Mouse (Mus musculus) CH12.LX (cell line): ENCODE results near the gene Nepro.

Experiments used
- CTCF ChIP-seq, 2 experiments: IDR thresholded peaks in 1 of 2; conservative IDR thresholded peaks in 1 of 2; 2 replicates each; pipeline ENCODE4 v1.5.1; 2011 to 2012; ENCODE audit warnings: low read depth in 2 of 2, low read length in 2 of 2, improper control_type of control experiment in 1 of 2, inconsistent platforms in 1 of 2, mild to moderate bottlenecking in 1 of 2, moderate library complexity in 1 of 2
- EP300 ChIP-seq: IDR thresholded peaks from 2 replicates; pipeline ENCODE4 v1.6.1; 2011; ENCODE audit warnings: low read length, improper control_type of control experiment
- JUND ChIP-seq: conservative IDR thresholded peaks from 2 replicates; pipeline ENCODE4 v1.6.1; 2011; ENCODE audit warnings: low read depth, low read length, improper control_type of control experiment
- KAT2A ChIP-seq: IDR thresholded peaks from 2 replicates; pipeline ENCODE4 v1.6.1; 2012; ENCODE audit warnings: low read length, improper control_type of control experiment, inconsistent platforms; ENCODE audit not compliant: insufficient replicate concordance
- MAFK ChIP-seq: IDR thresholded peaks from 2 replicates; pipeline ENCODE4 v1.6.1; 2011; ENCODE audit warnings: low read length, improper control_type of control experiment; ENCODE audit not compliant: insufficient replicate concordance
- MAX ChIP-seq: IDR thresholded peaks from 2 replicates; pipeline ENCODE4 v1.6.1; 2011; ENCODE audit warnings: low read length, improper control_type of control experiment
- POLR2A ChIP-seq: IDR thresholded peaks from 2 replicates; pipeline ENCODE4 v1.6.1; 2011; ENCODE audit warnings: low read depth, mild to moderate bottlenecking, improper control_type of control experiment, low read length
- SIN3A ChIP-seq: IDR thresholded peaks from 2 replicates; pipeline ENCODE4 v1.6.1; 2012; ENCODE audit warnings: low read length, improper control_type of control experiment, inconsistent platforms
- TCF12 ChIP-seq: IDR thresholded peaks from 2 replicates; pipeline ENCODE4 v1.6.1; 2014; ENCODE audit warnings: low read depth, mild to moderate bottlenecking, inconsistent platforms, low read length, improper control_type of control experiment
- ZMIZ1 ChIP-seq: IDR thresholded peaks from 2 replicates; pipeline ENCODE4 v1.6.1; 2012; ENCODE audit warnings: low read depth, mild to moderate bottlenecking, inconsistent platforms, low read length, improper control_type of control experiment
- ZNF384 ChIP-seq: IDR thresholded peaks from 2 replicates; pipeline ENCODE4 v1.6.1; 2012; ENCODE audit warnings: low read depth, low read length, improper control_type of control experiment, inconsistent platforms

DNA sequence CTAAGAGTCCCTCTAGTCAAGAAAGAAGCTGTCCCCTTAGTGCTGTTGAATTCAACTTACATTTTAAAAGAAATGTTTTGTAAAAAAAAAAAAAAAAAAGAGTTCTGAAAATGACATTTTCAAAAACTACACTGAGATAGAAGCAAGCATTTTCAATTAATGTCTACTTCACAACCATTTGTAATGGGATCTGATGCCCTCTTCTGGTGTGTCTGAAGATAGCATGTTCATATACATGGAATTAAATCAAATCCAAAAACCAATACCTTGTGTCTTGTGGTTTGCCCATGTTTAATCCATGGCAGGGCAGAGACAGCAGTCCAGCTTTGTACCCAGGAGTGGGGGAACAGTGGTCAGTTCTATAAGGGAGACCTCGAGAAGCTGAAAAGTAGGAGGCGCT, 6.3 kb upstream of the Nepro start:
- TF ChIP-seq TCF12, result no peak
- TF ChIP-seq POLR2A, result no peak
- peak in 1 of 2 experiments; percentile 48; a peak in 2 of 4 replicates for TF ChIP-seq CTCF (conservative IDR thresholded peaks at IDR 0.05 in 1 of 2, IDR thresholded peaks at IDR 0.05 in 1 of 2; ENCODE audit: low read depth in 2 of 2, low read length in 2 of 2)
- no peak for TF ChIP-seq JUND
- no peak for TF ChIP-seq MAX
- no peak for TF ChIP-seq KAT2A
- no peak for TF ChIP-seq EP300
- no peak for TF ChIP-seq MAFK
- no peak for TF ChIP-seq ZNF384
- no peak for TF ChIP-seq SIN3A
- TF ChIP-seq ZMIZ1, result no peak
